Mouse (Mus musculus) olfactory bulb, adult 2 months (tissue): ENCODE data around the gene Fancd2.

Source experiments
- CTCF ChIP-seq: fragments of 200-500 bp; IDR thresholded peaks from 2 replicates; pipeline ENCODE4 v1.5.1; 2012; ENCODE audit warnings: low read depth, mild to moderate bottlenecking, low read length, moderate library complexity; ENCODE audit not compliant: insufficient read depth
- POLR2A ChIP-seq: fragments of 200-500 bp; IDR thresholded peaks from 2 replicates; pipeline ENCODE4 v1.6.1; 2012; ENCODE audit warnings: mild to moderate bottlenecking, low read depth, low read length, moderate library complexity; ENCODE audit not compliant: insufficient read depth

GRCm38 (mm10) chr6:113483729-113484128 is 47.8 kb upstream of the Fancd2 start:
- no peak for TF ChIP-seq POLR2A
- TF ChIP-seq CTCF = peak; percentile 18; the same call in 1 of the 2 replicates
